Mouse (Mus musculus): ENCODE data around the gene Plekhg3. TPM values are rescaled to one million over a fixed set of nuclear protein-coding genes. Genes with fewer than 3 reads are reported as not detected.

The Plekhg3 gene
- total RNA-seq, 1 experiment: 12.1 TPM

DNA sequence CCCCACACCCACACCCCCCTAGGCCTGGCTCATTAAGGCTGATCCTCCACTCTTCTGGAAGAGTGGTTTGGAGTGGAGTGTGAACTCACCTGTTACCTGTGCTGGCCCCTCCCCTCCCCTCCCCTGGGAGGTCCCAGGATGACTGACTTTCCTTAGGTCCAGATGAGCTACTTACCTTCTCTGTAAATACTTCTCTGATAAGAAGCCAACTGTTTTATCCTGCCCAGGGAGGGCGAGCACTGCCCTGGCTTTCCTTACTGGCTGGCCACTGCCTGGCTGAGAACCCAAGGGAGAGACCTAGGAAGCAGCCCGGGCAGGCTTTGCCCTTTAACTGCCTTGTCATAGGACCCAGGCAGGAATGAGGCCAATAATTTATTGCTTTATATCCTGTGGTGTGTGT lies 47.8 kb downstream of the Plekhg3 start:
- Histone ChIP-seq H3K4me3 (ENCODE audit: insufficient read depth in 1 of 2, low read depth in 1 of 2, low read length in 2 of 2, poor library complexity in 1 of 2, severe bottlenecking in 1 of 2) (no peak overlapping the region), H3K27ac (ENCODE audit: insufficient read depth, low read depth, low read length, poor library complexity, severe bottlenecking) (no peak overlapping the region), H3K9me3 (ENCODE audit: control insufficient read depth, insufficient read depth, low read depth, low read length) (no peaks in the 10 kb centered on the region), H3K4me1 (ENCODE audit: control insufficient read depth in 2 of 2, insufficient read depth in 2 of 2, low read length in 2 of 2, poor library complexity in 1 of 2) (peaks cover 0 to 2% of the 10 kb centered on the region in 2 experiments; a peak in 1 of 4 replicates), H3K36me3 (ENCODE audit: control insufficient read depth, insufficient read depth, low read length, poor library complexity, severe bottlenecking) (peaks cover 53% of the 10 kb centered on the region), H3K9ac (ENCODE audit: insufficient read depth, low read depth, low read length, poor library complexity, severe bottlenecking) (no peak overlapping the region)
- in situ Hi-C loops (cut with MboI; ENCODE audit: low sequenced_read_pairs in 2 of 2, unreplicated experiment in 2 of 2): no loop called here
- TF ChIP-seq HCFC1 (IDR thresholded peaks at IDR 0.05; ENCODE audit: borderline replicate concordance, insufficient read depth, low read length): no peak
- TF ChIP-seq CHD2 (IDR thresholded peaks at IDR 0.05; ENCODE audit: low read depth, low read length): no peak
- TF ChIP-seq ZC3H11A (IDR thresholded peaks at IDR 0.05; ENCODE audit: borderline replicate concordance, low read depth, low read length): no peak
- TF ChIP-seq MAFK (IDR thresholded peaks at IDR 0.05; ENCODE audit: insufficient read depth, low read depth, low read length): no peak
- no peak for TF ChIP-seq ZNF384 (IDR thresholded peaks at IDR 0.05; ENCODE audit: low read depth, low read length)
- DNase-seq (ENCODE audit: low read depth, low spot score): no peak

DNA sequence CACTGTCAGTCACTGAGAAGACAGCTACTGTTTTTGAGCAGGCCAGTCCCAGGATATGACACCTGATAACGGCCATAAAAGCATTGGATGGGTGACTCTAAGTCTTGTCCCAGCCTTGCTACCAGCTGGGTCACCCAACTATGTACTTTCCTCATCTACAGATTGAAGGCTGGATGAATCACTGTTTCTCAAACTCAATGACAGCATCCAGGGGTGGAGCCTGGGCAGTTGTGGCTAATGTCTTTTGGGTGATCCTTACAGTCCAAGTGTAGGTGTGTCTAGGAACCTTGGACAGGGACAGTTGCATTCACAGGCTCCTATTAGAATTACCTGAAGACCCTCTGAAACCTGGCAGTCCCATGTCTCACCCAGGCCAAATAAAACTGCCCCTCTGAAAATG lies 49.1 kb downstream of the Plekhg3 start:
- Histone ChIP-seq H3K4me1 (ENCODE audit: control insufficient read depth in 2 of 2, insufficient read depth in 2 of 2, low read length in 2 of 2, poor library complexity in 1 of 2) (peaks cover 0 to 2% of the 10 kb centered on the region in 2 experiments; a peak in 1 of 4 replicates), H3K36me3 (ENCODE audit: control insufficient read depth, insufficient read depth, low read length, poor library complexity, severe bottlenecking) (peaks cover 46% of the 10 kb centered on the region), H3K27ac (ENCODE audit: insufficient read depth, low read depth, low read length, poor library complexity, severe bottlenecking) (no peak overlapping the region), H3K9me3 (ENCODE audit: control insufficient read depth, insufficient read depth, low read depth, low read length) (no peaks in the 10 kb centered on the region), H3K4me3 (ENCODE audit: insufficient read depth in 1 of 2, low read depth in 1 of 2, low read length in 2 of 2, poor library complexity in 1 of 2, severe bottlenecking in 1 of 2) (no peak overlapping the region), H3K9ac (ENCODE audit: insufficient read depth, low read depth, low read length, poor library complexity, severe bottlenecking) (no peak overlapping the region)
- no peak for DNase-seq (ENCODE audit: low read depth, low spot score)
- in situ Hi-C loops (cut with MboI; ENCODE audit: low sequenced_read_pairs in 2 of 2, unreplicated experiment in 2 of 2): no loop called here
- TF ChIP-seq HCFC1 (IDR thresholded peaks at IDR 0.05; ENCODE audit: borderline replicate concordance, insufficient read depth, low read length) (no peak), ZC3H11A (IDR thresholded peaks at IDR 0.05; ENCODE audit: borderline replicate concordance, low read depth, low read length) (no peak), CHD2 (IDR thresholded peaks at IDR 0.05; ENCODE audit: low read depth, low read length) (no peak), MAFK (IDR thresholded peaks at IDR 0.05; ENCODE audit: insufficient read depth, low read depth, low read length) (no peak), ZNF384 (IDR thresholded peaks at IDR 0.05; ENCODE audit: low read depth, low read length) (no peak)

DNA sequence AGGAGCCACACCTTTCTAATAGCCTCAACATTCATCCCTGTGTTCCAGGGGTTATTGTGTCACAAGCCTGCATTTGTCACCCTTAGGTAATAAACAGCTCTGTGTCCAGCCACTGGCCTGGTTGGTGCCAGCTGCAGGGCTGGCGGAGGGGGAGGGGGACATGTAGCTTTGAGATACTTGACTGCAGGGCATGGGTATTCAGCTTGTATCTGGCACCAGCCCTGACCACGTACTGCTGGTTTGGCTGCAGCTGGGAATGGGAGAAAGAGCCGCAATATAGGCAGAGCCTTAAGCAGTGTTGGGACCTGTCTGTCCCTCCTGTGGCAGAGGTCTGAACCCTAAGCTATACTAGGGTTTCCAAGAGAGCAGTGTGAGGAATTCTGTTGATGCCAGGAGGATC lies 51.4 kb downstream of the Plekhg3 start:
- no peak overlapping the region for H3K4me3 ChIP-seq (ENCODE audit: insufficient read depth in 1 of 2, low read depth in 1 of 2, low read length in 2 of 2, poor library complexity in 1 of 2, severe bottlenecking in 1 of 2)
- H3K4me1 ChIP-seq (ENCODE audit: control insufficient read depth in 2 of 2, insufficient read depth in 2 of 2, low read length in 2 of 2, poor library complexity in 1 of 2): peaks cover 0 to 2% of the 10 kb centered on the region in 2 experiments; a peak in 1 of 4 replicates
- in situ Hi-C loops (cut with MboI; ENCODE audit: low sequenced_read_pairs in 2 of 2, unreplicated experiment in 2 of 2): no loop called here
- no peak for TF ChIP-seq HCFC1 (IDR thresholded peaks at IDR 0.05; ENCODE audit: borderline replicate concordance, insufficient read depth, low read length)
- no peak for TF ChIP-seq ZC3H11A (IDR thresholded peaks at IDR 0.05; ENCODE audit: borderline replicate concordance, low read depth, low read length)
- no peak for TF ChIP-seq ZNF384 (IDR thresholded peaks at IDR 0.05; ENCODE audit: low read depth, low read length)
- no peak for TF ChIP-seq MAFK (IDR thresholded peaks at IDR 0.05; ENCODE audit: insufficient read depth, low read depth, low read length)
- H3K36me3 ChIP-seq (ENCODE audit: control insufficient read depth, insufficient read depth, low read length, poor library complexity, severe bottlenecking): peaks cover 24% of the 10 kb centered on the region
- DNase-seq (ENCODE audit: low read depth, low spot score): no peak
- no peak overlapping the region for H3K9ac ChIP-seq (ENCODE audit: insufficient read depth, low read depth, low read length, poor library complexity, severe bottlenecking)
- no peak overlapping the region for H3K27ac ChIP-seq (ENCODE audit: insufficient read depth, low read depth, low read length, poor library complexity, severe bottlenecking)
- H3K9me3 ChIP-seq (ENCODE audit: control insufficient read depth, insufficient read depth, low read depth, low read length): no peaks in the 10 kb centered on the region

DNA sequence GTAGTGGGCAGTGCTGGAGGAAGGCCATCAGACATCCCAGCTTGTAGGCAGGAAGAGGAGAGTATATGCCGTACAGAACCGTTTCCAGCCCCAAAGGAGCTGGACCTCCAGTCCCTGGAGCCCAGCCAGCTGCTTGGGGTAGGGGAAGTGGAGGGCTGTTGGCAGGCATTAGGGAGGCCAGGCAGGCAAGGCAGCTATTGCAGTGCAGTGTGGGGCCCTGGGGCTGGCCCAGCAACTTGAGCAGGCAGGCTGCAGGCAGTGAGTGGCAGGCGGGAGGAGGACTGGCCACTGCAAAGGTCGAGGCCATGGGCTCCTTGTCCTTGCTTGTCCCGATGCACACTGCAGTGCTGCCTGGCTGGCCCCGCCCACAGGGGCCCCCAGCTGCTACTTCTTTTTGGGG lies 52.1 kb downstream of the Plekhg3 start:
- in situ Hi-C loops (cut with MboI; ENCODE audit: low sequenced_read_pairs in 2 of 2, unreplicated experiment in 2 of 2): no loop called here
- no peak overlapping the region for H3K27ac ChIP-seq (ENCODE audit: insufficient read depth, low read depth, low read length, poor library complexity, severe bottlenecking)
- H3K9ac ChIP-seq (ENCODE audit: insufficient read depth, low read depth, low read length, poor library complexity, severe bottlenecking): no peak overlapping the region
- no peak for TF ChIP-seq ZNF384 (IDR thresholded peaks at IDR 0.05; ENCODE audit: low read depth, low read length)
- no peak for TF ChIP-seq CHD2 (IDR thresholded peaks at IDR 0.05; ENCODE audit: low read depth, low read length)
- no peak for TF ChIP-seq ZC3H11A (IDR thresholded peaks at IDR 0.05; ENCODE audit: borderline replicate concordance, low read depth, low read length)
- no peak for TF ChIP-seq MAFK (IDR thresholded peaks at IDR 0.05; ENCODE audit: insufficient read depth, low read depth, low read length)
- no peak for TF ChIP-seq HCFC1 (IDR thresholded peaks at IDR 0.05; ENCODE audit: borderline replicate concordance, insufficient read depth, low read length)
- H3K36me3 ChIP-seq (ENCODE audit: control insufficient read depth, insufficient read depth, low read length, poor library complexity, severe bottlenecking): peaks cover 17% of the 10 kb centered on the region
- H3K9me3 ChIP-seq (ENCODE audit: control insufficient read depth, insufficient read depth, low read depth, low read length): no peaks in the 10 kb centered on the region
- H3K4me1 ChIP-seq (ENCODE audit: control insufficient read depth in 2 of 2, insufficient read depth in 2 of 2, low read length in 2 of 2, poor library complexity in 1 of 2): peaks cover 0 to 2% of the 10 kb centered on the region in 2 experiments; a peak in 1 of 4 replicates
- DNase-seq (ENCODE audit: low read depth, low spot score): no peak
- H3K4me3 ChIP-seq (ENCODE audit: insufficient read depth in 1 of 2, low read depth in 1 of 2, low read length in 2 of 2, poor library complexity in 1 of 2, severe bottlenecking in 1 of 2): no peak overlapping the region

DNA sequence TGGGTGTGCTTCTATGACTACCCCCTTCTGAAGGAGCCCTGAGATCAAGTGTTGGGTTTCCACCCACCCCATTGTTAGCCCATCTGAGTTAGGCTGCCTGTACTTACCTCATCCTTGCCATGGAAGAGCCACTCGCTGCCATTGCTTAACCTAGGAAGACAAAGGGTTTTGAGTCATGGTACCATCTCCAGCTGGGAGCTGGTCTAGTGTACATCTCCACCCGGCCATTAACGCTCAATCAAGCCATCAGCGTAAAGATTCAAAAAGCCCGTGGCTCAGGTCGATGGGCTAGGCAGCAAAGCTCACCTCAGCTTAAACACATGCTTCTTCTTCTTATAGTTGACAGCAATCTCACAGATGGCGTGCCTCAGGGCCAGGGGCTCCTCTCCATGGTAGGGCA lies 52.8 kb downstream of the Plekhg3 start:
- Histone ChIP-seq H3K4me1 (ENCODE audit: control insufficient read depth in 2 of 2, insufficient read depth in 2 of 2, low read length in 2 of 2, poor library complexity in 1 of 2) (peaks cover 0 to 2% of the 10 kb centered on the region in 2 experiments; a peak in 1 of 4 replicates), H3K27ac (ENCODE audit: insufficient read depth, low read depth, low read length, poor library complexity, severe bottlenecking) (no peak overlapping the region), H3K36me3 (ENCODE audit: control insufficient read depth, insufficient read depth, low read length, poor library complexity, severe bottlenecking) (peaks cover 11% of the 10 kb centered on the region), H3K9me3 (ENCODE audit: control insufficient read depth, insufficient read depth, low read depth, low read length) (no peaks in the 10 kb centered on the region), H3K4me3 (ENCODE audit: insufficient read depth in 1 of 2, low read depth in 1 of 2, low read length in 2 of 2, poor library complexity in 1 of 2, severe bottlenecking in 1 of 2) (no peak overlapping the region), H3K9ac (ENCODE audit: insufficient read depth, low read depth, low read length, poor library complexity, severe bottlenecking) (no peak overlapping the region)
- TF ChIP-seq ZNF384 (IDR thresholded peaks at IDR 0.05; ENCODE audit: low read depth, low read length): no peak
- TF ChIP-seq HCFC1 (IDR thresholded peaks at IDR 0.05; ENCODE audit: borderline replicate concordance, insufficient read depth, low read length): no peak
- TF ChIP-seq MAFK (IDR thresholded peaks at IDR 0.05; ENCODE audit: insufficient read depth, low read depth, low read length): no peak
- TF ChIP-seq ZC3H11A (IDR thresholded peaks at IDR 0.05; ENCODE audit: borderline replicate concordance, low read depth, low read length): no peak
- no peak for TF ChIP-seq CHD2 (IDR thresholded peaks at IDR 0.05; ENCODE audit: low read depth, low read length)
- in situ Hi-C loops (cut with MboI; ENCODE audit: low sequenced_read_pairs in 2 of 2, unreplicated experiment in 2 of 2): no loop called here
- DNase-seq (ENCODE audit: low read depth, low spot score): no peak
